Mouse (Mus musculus): Measurements from ENCODE around the gene H2-T22.

DNA sequence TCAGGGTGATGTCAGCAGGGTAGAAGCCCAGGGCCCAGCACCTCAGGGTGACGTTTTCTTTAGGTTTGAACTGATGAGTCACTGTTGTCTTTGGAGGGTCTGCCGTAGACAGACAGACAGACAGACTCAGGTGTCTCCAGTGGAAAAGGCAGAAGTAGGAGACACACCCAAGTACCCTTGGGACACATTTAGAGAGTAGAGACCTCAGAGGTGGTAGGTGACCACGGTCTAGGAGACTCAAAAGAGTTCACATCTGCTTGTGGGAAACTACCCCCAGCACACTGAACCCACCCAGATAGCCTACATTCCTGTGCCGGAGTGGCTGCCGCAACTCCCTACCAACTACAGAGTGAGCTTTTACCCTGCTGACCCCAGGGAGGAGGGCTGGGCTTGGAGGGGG, 27.6 kb downstream of the H2-T22 start:
- TF ChIP-seq CTCF (IDR thresholded peaks at IDR 0.05; ENCODE audit: low read depth) (no peak), EP300 (IDR thresholded peaks at IDR 0.05; ENCODE audit: low read depth) (no peak)
